Mouse (Mus musculus) ES-E14 (cell line): ENCODE measurements at regions not wholly inside any gene's neighbourhood (a gene's known extent, or its start where the extent isn't known, plus 50 kb on each side); places are given as distances from the start of the nearest gene placed in this dataset.

Experiments used
- CHD2 ChIP-seq: IDR thresholded peaks from 2 replicates; pipeline ENCODE4 v1.6.1; 2014; ENCODE audit warnings: mild to moderate bottlenecking, low read depth, low read length, inconsistent platforms
- HCFC1 ChIP-seq: IDR thresholded peaks from 2 replicates; pipeline ENCODE4 v1.6.1; 2012; ENCODE audit warnings: low read length, inconsistent platforms, borderline replicate concordance; ENCODE audit not compliant: insufficient read depth
- MAFK ChIP-seq: IDR thresholded peaks from 2 replicates; pipeline ENCODE4 v1.6.1; 2014; ENCODE audit warnings: mild to moderate bottlenecking, low read depth, low read length, inconsistent platforms; ENCODE audit not compliant: insufficient read depth
- ZNF384 ChIP-seq: IDR thresholded peaks from 2 replicates; pipeline ENCODE4 v1.6.1; 2012; ENCODE audit warnings: low read depth, low read length, inconsistent platforms

DNA sequence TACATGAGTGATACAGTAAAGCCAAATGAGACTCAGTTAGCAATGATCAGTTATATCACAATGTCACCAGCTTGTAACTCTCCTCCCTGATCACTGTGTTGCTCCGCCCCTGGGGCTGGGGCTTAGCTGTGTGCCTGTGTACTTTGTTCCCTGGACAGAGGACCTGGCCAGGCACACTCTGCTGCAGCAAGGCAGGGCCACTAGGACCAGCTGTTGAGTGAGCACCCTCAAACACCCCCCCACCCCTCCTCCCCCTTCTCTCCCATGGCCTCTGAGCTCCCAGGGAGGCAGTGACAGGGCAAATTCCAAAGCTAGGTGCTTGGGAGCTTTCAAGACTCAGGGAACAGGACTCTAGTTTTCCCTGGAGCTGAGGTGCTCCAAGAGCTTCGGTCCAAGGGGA lies 70.0 kb downstream of the Cryaa start:
- no peak for TF ChIP-seq MAFK
- TF ChIP-seq CHD2 = no peak
- TF ChIP-seq ZNF384 = no peak
- no peak for TF ChIP-seq HCFC1
